22 mouse cellular contexts compared by ENCODE assay signal in genomic region chr7:34587239-34587638, GRCm38 (mm10).
A peak's percentile ranks its signal among the peaks of the same experiment; 100 is the strongest.
DNase-seq lines count a peak whose midpoint lies in the region; ATAC-seq and TF ChIP-seq lines count a peak whose summit lies in the region.
"Had no signal": no experiment of that assay in that cellular context is flagged by ENCODE, and none has a peak within 500 bp of the region (broad histone marks: within the 10 kb centered on the region; RNA-seq: fewer than 3 reads in every experiment).

No protein-coding gene starts in this region.

- WGBS in kidney, postnatal 0 days = 95% methylated on average over 3 of the region's 3 CpGs
- WGBS in midbrain, embryonic 11.5 days = 90% methylated on average over 3 of the region's 3 CpGs
- 94% methylated on average over 3 of the region's 3 CpGs for WGBS in midbrain, embryonic 14.5 days

- ATAC-seq in kidney, postnatal 0 days (replicated peaks; ENCODE audit: low FRiP score, low read depth) = no peak
- no peak for ATAC-seq in midbrain, embryonic 11.5 days (ENCODE audit: low FRiP score)
- no peak for ATAC-seq in midbrain, embryonic 14.5 days (ENCODE audit: low FRiP score, low TSS enrichment)
- ATAC-seq: activated CD4-positive, CD25-positive, alpha-beta regulatory T cell, adult 4 months; CD4-positive, CD25-positive, alpha-beta regulatory T cell, adult 4 months; Patski had no signal

- H3K4me3 ChIP-seq in kidney, postnatal 0 days (replicated peaks; ENCODE audit: low read depth, low read length) = no peak overlapping the region
- no peak overlapping the region for H3K4me3 ChIP-seq in midbrain, embryonic 11.5 days (ENCODE audit: low read depth, low read length)
- no peak overlapping the region for H3K4me3 ChIP-seq in midbrain, embryonic 14.5 days (replicated peaks; ENCODE audit: low read depth, low read length)

- no peaks in the 10 kb centered on the region for H3K36me3 ChIP-seq in kidney, postnatal 0 days (ENCODE audit: insufficient read depth, low read length)
- no peaks in the 10 kb centered on the region for H3K36me3 ChIP-seq in midbrain, embryonic 11.5 days (ENCODE audit: control insufficient read depth, insufficient read depth, low read length)
- H3K36me3 ChIP-seq in midbrain, embryonic 14.5 days (ENCODE audit: control insufficient read depth, insufficient read depth, low read length) = no peaks in the 10 kb centered on the region
- H3K36me3 ChIP-seq: G1E had no signal

- no peaks in the 10 kb centered on the region for H3K9me3 ChIP-seq in kidney, postnatal 0 days (replicated peaks; ENCODE audit: low read length)
- H3K9me3 ChIP-seq in midbrain, embryonic 11.5 days (ENCODE audit: control insufficient read depth, low read length) = no peaks in the 10 kb centered on the region; the same call in 1 of the 2 replicates
- no peaks in the 10 kb centered on the region for H3K9me3 ChIP-seq in midbrain, embryonic 14.5 days (ENCODE audit: control insufficient read depth, low read length)

- no peak overlapping the region for H3K9ac ChIP-seq in kidney, postnatal 0 days (ENCODE audit: low read depth, low read length)
- no peak overlapping the region for H3K9ac ChIP-seq in midbrain, embryonic 11.5 days (ENCODE audit: low read length)
- no peak overlapping the region for H3K9ac ChIP-seq in midbrain, embryonic 14.5 days (replicated peaks; ENCODE audit: low read length)

- no peak for DNase-seq in kidney, postnatal 0 days (ENCODE audit: low spot score)
- DNase-seq in kidney, adult 18-20 months = no peak
- DNase-seq in midbrain, embryonic 11.5 days (ENCODE audit: low spot score, missing footprints) = peak; percentile 64
- no peak for DNase-seq in midbrain, embryonic 14.5 days
- DNase-seq in R1 (ENCODE audit: low read depth, low spot score) = peak; percentile 50
- DNase-seq in yolk sac, embryonic 10.5 days (ENCODE audit: low spot score) = no peak
- DNase-seq: adrenal gland, adult 2 months; adrenal gland, adult 8-10 months; adrenal gland, postnatal 10 days; adrenal gland, postnatal 14 days; adrenal gland, postnatal 25 days; adrenal gland, postnatal 36 days; B cell, adult 2 months; cerebellum, adult 11 months; cerebellum, adult 11-12 months; cerebellum, adult 18-20 months; cerebellum, adult 2 months had no signal

- no peaks in the 10 kb centered on the region for H3K4me1 ChIP-seq in kidney, postnatal 0 days (replicated peaks; ENCODE audit: insufficient read depth, low read length)
- no peaks in the 10 kb centered on the region for H3K4me1 ChIP-seq in midbrain, embryonic 11.5 days (ENCODE audit: control insufficient read depth, insufficient read depth, low read length)
- H3K4me1 ChIP-seq in midbrain, embryonic 14.5 days (ENCODE audit: control insufficient read depth, insufficient read depth, low read length) = no peaks in the 10 kb centered on the region

- H3K27me3 ChIP-seq in kidney, postnatal 0 days (ENCODE audit: insufficient read depth, low read length) = no peaks in the 10 kb centered on the region
- H3K27me3 ChIP-seq in midbrain, embryonic 11.5 days (ENCODE audit: control insufficient read depth, insufficient read depth, low read length) = no peaks in the 10 kb centered on the region
- H3K27me3 ChIP-seq in midbrain, embryonic 14.5 days (ENCODE audit: control insufficient read depth, insufficient read depth, low read length) = no peaks in the 10 kb centered on the region
- H3K27me3 ChIP-seq: CH12.LX, Patski had no signal

- H3K4me2 ChIP-seq in kidney, postnatal 0 days (ENCODE audit: low read length) = no peak overlapping the region
- H3K4me2 ChIP-seq in midbrain, embryonic 11.5 days = no peak overlapping the region
- H3K4me2 ChIP-seq in midbrain, embryonic 14.5 days (ENCODE audit: low read length) = no peak overlapping the region

- no peak overlapping the region for H3K27ac ChIP-seq in kidney, postnatal 0 days
- no peak overlapping the region for H3K27ac ChIP-seq in midbrain, embryonic 11.5 days (ENCODE audit: low read depth, low read length)
- H3K27ac ChIP-seq in midbrain, embryonic 14.5 days (replicated peaks; ENCODE audit: low read depth, low read length) = no peak overlapping the region

- peak; percentile 9; the same call in 1 of the 2 replicates for TF ChIP-seq CTCF in kidney, postnatal 0 days (IDR thresholded peaks at IDR 0.05; ENCODE audit: low read depth)

Comparison
In these comparisons a context has a peak if more than half of its experiments do, and no peak if none do; other contexts are left out.
1. DNase-seq: peak in midbrain, embryonic 11.5 days (single experiment) and R1 (single experiment); none in kidney, postnatal 0 days (single experiment), kidney, adult 18-20 months (single experiment), midbrain, embryonic 14.5 days (single experiment) and yolk sac, embryonic 10.5 days (single experiment).